ENCODE assay signal across 21 mouse cellular contexts in the genomic region with DNA sequence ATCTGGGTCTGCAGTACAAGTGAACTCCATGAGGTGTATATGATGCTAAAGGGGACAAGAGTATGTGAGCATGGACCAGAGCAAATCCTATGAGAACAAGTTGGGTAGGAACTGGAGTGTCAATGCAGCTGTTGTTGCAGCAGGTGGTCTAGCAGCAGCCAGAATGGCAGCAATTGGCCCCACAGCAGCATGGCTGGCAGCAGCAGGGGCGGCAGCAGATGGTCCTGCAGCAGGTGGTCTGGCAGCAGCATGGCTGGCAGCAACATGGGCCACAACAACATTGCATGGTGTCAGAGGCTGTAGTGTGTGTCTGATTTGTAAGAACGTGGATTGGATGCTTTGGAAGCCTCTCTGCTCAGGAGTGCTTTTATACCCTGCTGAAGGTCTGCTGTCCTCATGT. TPM values are rescaled to one million over a fixed set of nuclear protein-coding genes. Genes with fewer than 3 reads are reported as not detected.
"Had no signal": no experiment of that assay in that cellular context is flagged by ENCODE, and none has a peak within 500 bp of the region (broad histone marks: within the 10 kb centered on the region; RNA-seq: fewer than 3 reads in every experiment).

No protein-coding gene starts in this region.

- H3K4me2 ChIP-seq: liver, embryonic 13.5 days; lung, embryonic 15.5 days; midbrain, embryonic 11.5 days; midbrain, embryonic 15.5 days; neural tube, embryonic 13.5 days had no signal

- DNase-seq: kidney, adult 9 months; kidney, postnatal 36 days; liver, embryonic 13.5 days; liver, postnatal 0 days; lung, postnatal 14 days; right cerebral cortex, adult 18-20 months; right cerebral cortex, postnatal 25 days had no signal

- H3K9me3 ChIP-seq: limb, embryonic 10.5 days; liver, embryonic 13.5 days; lung, embryonic 15.5 days; megakaryocyte, embryonic 14.5 days; midbrain, embryonic 15.5 days; neural tube, embryonic 13.5 days had no signal

- H3K4me3 ChIP-seq: layer of hippocampus, adult 2 months; limb, embryonic 10.5 days; liver, embryonic 13.5 days; lung, embryonic 15.5 days; megakaryocyte, embryonic 14.5 days; midbrain, embryonic 15.5 days; neural tube, embryonic 13.5 days had no signal

- H3K27me3 ChIP-seq: liver, embryonic 13.5 days; lung, embryonic 15.5 days; megakaryocyte, embryonic 14.5 days; midbrain, embryonic 15.5 days; neural tube, embryonic 13.5 days had no signal

- H3K9ac ChIP-seq: liver, embryonic 13.5 days; liver, postnatal 0 days; lung, embryonic 15.5 days; midbrain, embryonic 15.5 days; neural tube, embryonic 13.5 days had no signal

- H3K4me1 ChIP-seq: limb, embryonic 10.5 days; liver, embryonic 13.5 days; lung, embryonic 15.5 days; megakaryocyte, embryonic 14.5 days; midbrain, embryonic 15.5 days; neural tube, embryonic 13.5 days had no signal

- ATAC-seq: liver, postnatal 0 days; midbrain, embryonic 15.5 days had no signal

- H3K36me3 ChIP-seq: limb, embryonic 10.5 days; liver, embryonic 13.5 days; lung, embryonic 15.5 days; midbrain, embryonic 15.5 days; neural tube, embryonic 13.5 days had no signal

- H3K27ac ChIP-seq: kidney, postnatal 0 days; layer of hippocampus, adult 2 months; limb, embryonic 10.5 days; liver, embryonic 13.5 days; lung, embryonic 15.5 days; macrophage; midbrain, embryonic 15.5 days; neural tube, embryonic 13.5 days had no signal

RNA-seq across cellular contexts. Expression of a gene that starts 10.0 kb away (rescaled TPM):
- total RNA-seq: layer of hippocampus, adult 2 months; layer of hippocampus, postnatal 10 days; monocyte, adult 5-6 weeks had no signal
- polyA plus RNA-seq: kidney, postnatal 0 days; limb, embryonic 10.5 days; limb, embryonic 14.5 days; liver, embryonic 13.5 days; liver, postnatal 0 days; lung, embryonic 15.5 days; macrophage; midbrain, embryonic 11.5 days; midbrain, embryonic 15.5 days; neural tube, embryonic 13.5 days; small intestine, adult 2 months; stomach, embryonic 16.5 days had no signal

RNA-seq across cellular contexts. Expression of a gene that starts 33.5 kb away (rescaled TPM):
- total RNA-seq: layer of hippocampus, adult 2 months; layer of hippocampus, postnatal 10 days; monocyte, adult 5-6 weeks had no signal
- polyA plus RNA-seq: kidney, postnatal 0 days; limb, embryonic 10.5 days; limb, embryonic 14.5 days; liver, embryonic 13.5 days; liver, postnatal 0 days; lung, embryonic 15.5 days; macrophage; midbrain, embryonic 11.5 days; midbrain, embryonic 15.5 days; neural tube, embryonic 13.5 days; small intestine, adult 2 months; stomach, embryonic 16.5 days had no signal

RNA-seq across cellular contexts. Expression of a gene that starts 48.7 kb away (rescaled TPM):
- total RNA-seq: layer of hippocampus, adult 2 months; layer of hippocampus, postnatal 10 days; monocyte, adult 5-6 weeks had no signal
- polyA plus RNA-seq: kidney, postnatal 0 days; limb, embryonic 10.5 days; limb, embryonic 14.5 days; liver, embryonic 13.5 days; liver, postnatal 0 days; lung, embryonic 15.5 days; macrophage; midbrain, embryonic 11.5 days; midbrain, embryonic 15.5 days; neural tube, embryonic 13.5 days; small intestine, adult 2 months; stomach, embryonic 16.5 days had no signal

RNA-seq across cellular contexts. Expression of a gene that starts 56.4 kb away (rescaled TPM):
- total RNA-seq: layer of hippocampus, adult 2 months; layer of hippocampus, postnatal 10 days; monocyte, adult 5-6 weeks had no signal
- polyA plus RNA-seq: kidney, postnatal 0 days; limb, embryonic 10.5 days; limb, embryonic 14.5 days; liver, embryonic 13.5 days; liver, postnatal 0 days; lung, embryonic 15.5 days; macrophage; midbrain, embryonic 11.5 days; midbrain, embryonic 15.5 days; neural tube, embryonic 13.5 days; small intestine, adult 2 months; stomach, embryonic 16.5 days had no signal

RNA-seq across cellular contexts. Expression of a gene that starts 58.3 kb away (rescaled TPM):
- total RNA-seq: layer of hippocampus, adult 2 months; layer of hippocampus, postnatal 10 days; monocyte, adult 5-6 weeks had no signal
- polyA plus RNA-seq: kidney, postnatal 0 days; limb, embryonic 10.5 days; limb, embryonic 14.5 days; liver, embryonic 13.5 days; liver, postnatal 0 days; lung, embryonic 15.5 days; macrophage; midbrain, embryonic 11.5 days; midbrain, embryonic 15.5 days; neural tube, embryonic 13.5 days; small intestine, adult 2 months; stomach, embryonic 16.5 days had no signal
